Mouse (Mus musculus) midbrain, embryonic 11.5 days (tissue): Measurements from ENCODE around the gene Rgs10. TPM values are rescaled to one million over a fixed set of nuclear protein-coding genes. Genes with fewer than 3 reads are reported as not detected.
"Not testable (repeated sequence)": the region's sequence is repeated elsewhere in the genome, so short reads cannot be mapped to it uniquely, and the experiment has no call there.

Source experiments
- ATAC-seq: fragments of 200-750 bp; cut with Nextera tagmentation; 2 replicates; pipeline ENCODE4 v1.8.0; 2017; ENCODE audit warnings: moderate TSS enrichment, moderate library complexity; ENCODE audit not compliant: low FRiP score
- DNase-seq: peaks from one replicate; pipeline ENCODE4 v3.0.0; 2015; ENCODE audit warnings: low spot score; ENCODE audit errors: missing footprints
- H3K27ac ChIP-seq: fragments of 300-500 bp; sonication (generic); 2 replicates; pipeline ENCODE4 v1.5.1; 2014; ENCODE audit warnings: low read depth, low read length
- H3K27me3 ChIP-seq: fragments of 300-500 bp; sonication (generic); 2 replicates; pipeline ENCODE4 v1.6.1; 2014; ENCODE audit warnings: mild to moderate bottlenecking, low read length, moderate library complexity, mixed read lengths; ENCODE audit not compliant: control insufficient read depth, insufficient read depth
- H3K36me3 ChIP-seq: fragments of 300-500 bp; sonication (generic); 2 replicates; pipeline ENCODE4 v1.6.1; 2014; ENCODE audit warnings: mild to moderate bottlenecking, low read length, moderate library complexity, mixed read lengths; ENCODE audit not compliant: control insufficient read depth, insufficient read depth
- H3K4me1 ChIP-seq: fragments of 300-500 bp; sonication (generic); 2 replicates; pipeline ENCODE4 v1.6.1; 2014; ENCODE audit warnings: low read length; ENCODE audit not compliant: control insufficient read depth, insufficient read depth
- H3K4me2 ChIP-seq: fragments of 300-500 bp; sonication (generic); 2 replicates; pipeline ENCODE4 v1.6.1; 2014; ENCODE audit warnings: mild to moderate bottlenecking, moderate library complexity
- H3K4me3 ChIP-seq: fragments of 300-500 bp; sonication (generic); 2 replicates; pipeline ENCODE4 v1.5.1; 2014; ENCODE audit warnings: low read depth, low read length
- H3K9ac ChIP-seq: fragments of 300-500 bp; sonication (generic); 2 replicates; pipeline ENCODE4 v1.6.1; 2014; ENCODE audit warnings: low read length
- H3K9me3 ChIP-seq: fragments of 300-500 bp; sonication (generic); 2 replicates; pipeline ENCODE4 v1.6.1; 2016; ENCODE audit warnings: low read length; ENCODE audit not compliant: control insufficient read depth
- WGBS: fragments of 180-500 bp; shearing (Covaris S2); extraction: QIAGEN DNeasy Blood & Tissue Kit; methylation state at CpG from one replicate; pipeline ENCODE4 v1.1.7; 2014; 5-methylcytosine and 5-hydroxymethylcytosine counted together
- polyA plus RNA-seq: library from polyadenylated mRNA; unstranded; fragments of >200 nt; fragmentation: Nextera tagmentation; extraction: Ambion mirVana; gene quantifications from 2 replicates; pipeline ENCODE4 v1.2.1, GENCODE M21; 2014

Rgs10 gene
- polyA plus RNA-seq, 1 experiment from 2014 or later = 10.0 TPM

DNA sequence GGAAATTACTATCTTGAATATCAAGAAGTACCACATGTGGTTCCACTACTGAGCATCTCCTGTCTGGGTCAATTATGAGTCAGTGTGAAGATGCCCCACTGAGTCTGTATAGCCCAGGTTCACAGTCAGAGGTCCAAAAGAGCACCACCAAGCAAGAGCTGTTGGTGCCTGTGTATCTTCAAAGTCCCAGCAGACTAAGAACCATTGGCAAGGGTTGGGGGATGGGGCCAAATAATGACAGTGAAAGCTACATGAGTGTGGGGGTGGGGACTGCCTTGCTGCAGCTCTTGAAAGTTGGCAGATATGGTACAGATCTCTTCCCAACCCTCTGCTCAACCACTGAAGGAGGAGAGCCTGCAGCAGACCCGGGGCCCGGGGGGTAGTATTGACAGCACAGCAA lies 72.0 kb downstream of the Rgs10 start:
- DNase-seq (no peak), ATAC-seq (no peak)
- Histone ChIP-seq H3K27ac (no peak overlapping the region), H3K9ac (no peak overlapping the region), H3K27me3 (no peaks in the 10 kb centered on the region), H3K36me3 (no peaks in the 10 kb centered on the region), H3K4me2 (no peak overlapping the region), H3K4me1 (no peaks in the 10 kb centered on the region), H3K4me3 (no peak overlapping the region), H3K9me3 (no peaks in the 10 kb centered on the region; the same call in 1 of the 2 replicates)
- WGBS = 88% methylated on average over 2 of the region's 2 CpGs

GRCm38 (mm10) chr7:128345691-128346090 lies 72.9 kb downstream of the Rgs10 start:
- DNase-seq (no peak), ATAC-seq (no peak)
- Histone ChIP-seq H3K4me2 (no peak overlapping the region), H3K27ac (no peak overlapping the region), H3K27me3 (no peaks in the 10 kb centered on the region), H3K4me3 (no peak overlapping the region), H3K9me3 (no peaks in the 10 kb centered on the region; the same call in 1 of the 2 replicates), H3K36me3 (no peaks in the 10 kb centered on the region), H3K9ac (no peak overlapping the region), H3K4me1 (no peaks in the 10 kb centered on the region)
- WGBS = 84% methylated on average over 6 of the region's 6 CpGs

DNA sequence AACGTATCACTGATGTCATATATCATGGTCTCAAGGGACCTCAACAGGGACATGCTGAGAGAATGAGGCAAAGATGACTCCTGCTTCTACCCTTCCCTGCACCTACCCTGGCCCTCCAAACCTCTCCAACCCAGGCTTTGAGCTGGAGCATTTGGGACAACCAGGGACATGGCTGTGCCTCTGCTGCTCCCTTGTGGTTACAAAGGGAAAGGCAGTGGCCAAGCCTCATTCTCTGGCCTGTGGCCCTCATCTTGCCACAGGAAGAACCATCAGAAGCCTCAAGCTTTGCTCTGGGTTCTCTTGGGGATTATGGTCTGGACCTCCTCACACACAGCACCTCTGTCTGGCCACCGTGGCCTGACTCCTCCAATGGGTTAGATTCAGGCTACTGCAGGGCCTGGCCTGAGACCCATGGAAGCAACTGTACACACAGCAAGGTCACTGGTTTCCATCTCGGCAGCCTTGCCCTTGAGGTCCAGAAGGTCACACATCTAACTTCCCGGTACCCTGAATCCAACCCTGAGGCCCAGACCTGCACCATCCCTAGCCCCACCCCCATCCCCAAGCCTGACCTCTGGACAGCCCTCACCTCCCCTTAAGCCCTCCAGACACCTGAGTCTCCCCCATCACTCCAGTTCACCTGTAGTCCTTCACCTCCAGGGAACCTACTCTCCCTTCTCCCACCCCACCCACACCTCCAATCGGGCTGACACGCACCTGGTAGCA lies 73.5 kb downstream of the Rgs10 start:
- DNase-seq = peak; percentile 93
- Histone ChIP-seq H3K9me3 (no peaks in the 10 kb centered on the region; the same call in 1 of the 2 replicates), H3K36me3 (no peaks in the 10 kb centered on the region), H3K4me3 (no peak overlapping the region), H3K9ac (no peak overlapping the region), H3K27ac (no peak overlapping the region), H3K27me3 (no peaks in the 10 kb centered on the region), H3K4me2 (no peak overlapping the region), H3K4me1 (no peaks in the 10 kb centered on the region)
- peak; percentile 35; the same call in 1 of the 2 replicates for ATAC-seq
- WGBS = 61% methylated on average over 6 of the region's 6 CpGs

DNA sequence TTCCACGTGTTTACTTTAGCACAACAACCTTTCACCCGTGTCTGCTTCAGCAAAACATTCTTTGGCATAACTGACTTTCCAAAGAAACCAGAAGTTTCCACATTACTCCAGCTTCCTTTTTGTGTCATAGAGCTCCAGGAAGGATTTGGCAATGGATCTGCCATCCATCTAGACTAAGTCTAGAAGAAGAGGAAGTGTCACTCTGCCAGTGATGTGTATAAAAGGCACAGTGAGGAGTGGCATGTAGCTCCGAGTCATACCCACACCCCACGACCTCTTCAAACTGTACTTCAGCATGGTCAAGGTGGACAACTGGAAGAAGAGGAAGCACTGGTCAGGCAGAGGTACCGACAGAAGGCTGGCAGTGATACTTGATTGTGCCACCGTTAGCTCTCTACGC lies 74.1 kb downstream of the Rgs10 start:
- Histone ChIP-seq H3K27me3 (no peaks in the 10 kb centered on the region), H3K9me3 (no peaks in the 10 kb centered on the region; the same call in 1 of the 2 replicates), H3K27ac (no peak overlapping the region), H3K36me3 (no peaks in the 10 kb centered on the region), H3K4me2 (no peak overlapping the region), H3K9ac (no peak overlapping the region), H3K4me3 (no peak overlapping the region), H3K4me1 (no peaks in the 10 kb centered on the region)
- WGBS = 83% methylated on average over 7 of the region's 7 CpGs
- no peak for DNase-seq
- no peak for ATAC-seq

DNA sequence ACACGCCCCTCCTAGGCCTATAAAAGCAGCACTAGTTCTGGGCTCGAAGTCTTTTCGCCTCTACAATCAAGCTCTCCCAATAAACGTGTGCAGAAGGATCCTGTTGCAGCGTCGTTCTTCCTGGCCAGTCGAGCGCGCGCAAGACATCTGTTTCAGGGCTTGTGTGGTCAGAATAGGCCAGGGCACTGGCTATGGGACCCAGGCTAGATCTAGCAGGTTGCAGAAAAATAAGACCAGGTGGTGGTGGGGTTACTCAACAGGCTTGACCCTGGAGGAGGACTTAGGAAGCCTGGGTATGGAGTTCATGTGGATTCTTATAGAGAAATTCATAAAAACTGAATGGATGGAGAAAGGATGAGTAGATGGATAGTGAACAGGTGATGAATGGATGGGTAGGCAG lies 75.9 kb downstream of the Rgs10 start:
- DNase-seq, H3K4me3 ChIP-seq, H3K4me1 ChIP-seq, H3K4me2 ChIP-seq, H3K9ac ChIP-seq, H3K36me3 ChIP-seq, ATAC-seq, H3K27ac ChIP-seq, H3K27me3 ChIP-seq, H3K9me3 ChIP-seq: not testable (repeated sequence)
- 93% methylated on average over 6 of the region's 10 CpGs for WGBS

DNA sequence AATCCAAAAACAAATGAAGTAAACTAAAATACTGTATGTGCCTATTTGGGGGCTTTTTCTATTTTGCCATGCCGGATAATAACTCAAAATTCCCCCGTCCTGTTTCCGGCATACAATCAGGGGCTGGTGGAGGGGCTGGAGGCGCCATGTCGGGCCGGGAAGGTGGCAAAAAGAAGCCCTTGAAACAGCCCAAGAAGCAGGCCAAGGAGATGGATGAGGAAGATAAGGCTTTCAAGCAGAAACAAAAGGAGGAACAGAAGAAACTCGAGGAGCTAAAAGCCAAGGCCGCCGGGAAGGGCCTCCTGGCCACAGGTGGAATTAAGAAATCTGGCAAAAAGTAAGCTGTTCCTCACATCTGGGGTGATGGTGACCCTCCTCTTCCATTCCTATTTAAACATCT lies 78.2 kb downstream of the Rgs10 start:
- H3K4me1 ChIP-seq, H3K9me3 ChIP-seq, ATAC-seq, H3K9ac ChIP-seq, H3K27ac ChIP-seq, H3K4me3 ChIP-seq, H3K36me3 ChIP-seq, H3K27me3 ChIP-seq, H3K4me2 ChIP-seq, DNase-seq: not testable (repeated sequence)
- WGBS = 81% methylated on average over 6 of the region's 9 CpGs

GRCm38 (mm10) chr7:128332896-128333295 lies 85.7 kb downstream of the Rgs10 start:
- no peaks in the 10 kb centered on the region for H3K36me3 ChIP-seq
- no peaks in the 10 kb centered on the region for H3K27me3 ChIP-seq
- no peak for ATAC-seq
- no peak overlapping the region for H3K4me2 ChIP-seq
- no peak overlapping the region for H3K27ac ChIP-seq
- DNase-seq = no peak
- 93% methylated on average over 1 of the region's 1 CpGs for WGBS
- no peaks in the 10 kb centered on the region for H3K9me3 ChIP-seq
- H3K4me3 ChIP-seq = no peak overlapping the region
- H3K9ac ChIP-seq = no peak overlapping the region
- peaks cover 6% of the 10 kb centered on the region; the same call in 1 of the 2 replicates for H3K4me1 ChIP-seq

GRCm38 (mm10) chr7:128330981-128331380 lies 87.6 kb downstream of the Rgs10 start:
- no peak overlapping the region for H3K4me2 ChIP-seq

GRCm38 (mm10) chr7:128324977-128325376 lies 93.6 kb downstream of the Rgs10 start:
- peaks cover 3% of the 10 kb centered on the region; the same call in 1 of the 2 replicates for H3K4me1 ChIP-seq
- DNase-seq (no peak), ATAC-seq (no peak)
- no peak overlapping the region for H3K4me3 ChIP-seq
- H3K27me3 ChIP-seq = no peaks in the 10 kb centered on the region
- no peaks in the 10 kb centered on the region for H3K9me3 ChIP-seq
- H3K27ac ChIP-seq = no peak overlapping the region
- H3K4me2 ChIP-seq = no peak overlapping the region
- 94% methylated on average over 1 of the region's 1 CpGs for WGBS
- no peaks in the 10 kb centered on the region for H3K36me3 ChIP-seq
- H3K9ac ChIP-seq = no peak overlapping the region

More at GRCm38 (mm10) chr7:128330981-128331380, 87.6 kb downstream of the Rgs10 start:
- no peaks in the 10 kb centered on the region for H3K9me3 ChIP-seq
- DNase-seq = no peak
- H3K27ac ChIP-seq = no peak overlapping the region
- no peak for ATAC-seq
- H3K36me3 ChIP-seq = no peaks in the 10 kb centered on the region
- peaks cover 6% of the 10 kb centered on the region; the same call in 1 of the 2 replicates for H3K4me1 ChIP-seq
- H3K9ac ChIP-seq = no peak overlapping the region
- no peak overlapping the region for H3K4me3 ChIP-seq
- WGBS = 71% methylated on average over 9 of the region's 9 CpGs
- H3K27me3 ChIP-seq = no peaks in the 10 kb centered on the region
